Mouse (Mus musculus) adipose tissue, adult 10 weeks (tissue): Measurements from ENCODE around the gene Lsm8. TPM values are rescaled to one million over a fixed set of nuclear protein-coding genes. Genes with fewer than 3 reads are reported as not detected.

Experiments used
- polyA plus RNA-seq: library from polyadenylated mRNA; stranded (reverse); fragments of 350-450 nt; fragmentation: Illumina TruSeq; extraction: RNeasy Lipid Tissue Mini Kit (QIAGEN cat#74804); gene quantifications from one replicate; pipeline ENCODE4 v1.2.3, GENCODE M21; 2014; ENCODE audit warnings: low read depth, low replicate concordance

The Lsm8 gene
- polyA plus RNA-seq = 56.8 TPM

DNA sequence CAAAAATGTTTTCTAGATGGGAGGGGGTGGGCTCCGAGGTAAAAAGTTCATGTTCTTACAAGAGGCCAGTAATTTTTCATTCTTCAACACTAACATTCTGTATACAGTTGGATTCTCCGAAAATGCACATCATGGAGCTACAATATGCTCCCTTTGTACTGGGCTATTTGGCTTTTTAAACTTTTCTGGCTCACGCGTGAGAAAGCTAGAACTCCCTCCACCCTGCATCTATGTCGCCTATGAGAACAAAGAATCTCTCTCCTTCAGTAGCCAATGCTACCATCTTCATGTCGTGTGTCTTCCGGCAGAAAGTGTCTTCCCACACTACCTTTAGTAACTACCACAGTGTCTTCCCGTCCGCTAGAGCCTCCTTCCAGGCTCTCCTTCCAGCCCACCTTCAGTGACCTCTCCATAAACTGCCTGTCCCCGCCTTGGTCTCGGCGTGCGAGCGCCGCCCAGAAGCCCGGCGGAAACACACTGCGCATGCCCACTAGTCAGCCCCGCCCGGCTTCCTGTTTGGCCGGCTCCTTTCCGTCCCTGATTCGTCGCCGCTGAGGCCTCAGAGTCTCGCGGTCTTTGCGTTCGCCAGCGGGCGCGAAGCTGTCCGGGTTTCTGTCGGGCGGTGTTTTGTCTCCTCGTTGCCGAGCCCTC is at the start of gene Lsm8:
Gene Lsm8 (plus strand): TSS at position 529 of the 651 bp plus-strand sequence.

DNA sequence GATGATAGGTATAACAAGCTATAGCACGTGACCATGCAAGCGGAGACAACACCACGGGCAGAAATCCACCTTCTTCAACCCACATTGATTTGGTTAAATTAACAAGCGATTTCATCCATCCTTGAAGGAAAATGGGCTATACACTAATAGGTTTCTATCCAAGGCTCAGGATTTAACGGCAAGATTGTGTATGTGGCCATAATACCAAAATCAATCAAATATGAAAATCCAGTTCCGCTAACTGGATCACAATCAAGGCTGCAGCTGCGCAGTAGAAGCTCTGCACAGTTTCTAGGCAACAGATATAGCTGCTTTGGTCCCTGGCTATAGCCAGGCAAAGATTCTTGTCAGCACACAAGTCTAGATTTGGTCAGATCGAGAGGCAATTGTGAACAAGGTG is 17.6 kb downstream of the Lsm8 start, which contains the start of gene Ankrd7:
Gene Ankrd7 (plus strand): TSS at position 301 of the 400 bp plus-strand sequence.

Other genes starting within 250 kb of the Lsm8 start
- 2.8 TPM for gene Ankrd7, start 17.7 kb downstream of the Lsm8 start, polyA plus RNA-seq